ENCODE assay signal across 7 mouse cellular contexts in genomic region chr5:114804958-114805357, GRCm38 (mm10). TPM values are rescaled to one million over a fixed set of nuclear protein-coding genes. Genes with fewer than 3 reads are reported as not detected.
DNase-seq lines count a peak whose midpoint lies in the region.

No protein-coding gene starts in this region.

- DNase-seq in layer of hippocampus, adult 11-12 months (ENCODE audit: low spot score) = peak; percentile 80
- no peak for DNase-seq in layer of hippocampus, adult 9-10 months (ENCODE audit: low spot score)
- peak; percentile 76 for DNase-seq in adrenal gland, postnatal 14 days
- peak; percentile 64 to 69 for DNase-seq in cerebellum, postnatal 14 days
- peak; percentile 59 to 69 for DNase-seq in layer of hippocampus, postnatal 10 days (ENCODE audit: low spot score in 2 of 2)
- peak; percentile 56 for DNase-seq in retina, embryonic 14.5 days (ENCODE audit: low spot score)
- DNase-seq in urinary bladder, postnatal 10 days (ENCODE audit: low spot score) = no peak

RNA-seq across cellular contexts. Expression of gene 1500011B03Rik, which starts 18.3 kb away (rescaled TPM):
- total RNA-seq in adrenal gland, postnatal 14 days (2021) = 36.8 and 43.6 TPM in 2 replicates
- 100 to 1,000 TPM; 154 to 155 TPM for total RNA-seq in layer of hippocampus, postnatal 10 days (2021)

RNA-seq across cellular contexts. Expression of gene Git2, which starts 29.6 kb away (rescaled TPM):
- total RNA-seq in adrenal gland, postnatal 14 days (2021) = 42.7 and 49.4 TPM in 2 replicates
- 10 to 100 TPM; 42.4 to 44.8 TPM for total RNA-seq in layer of hippocampus, postnatal 10 days (2021)

RNA-seq across cellular contexts. Expression of gene Ankrd13a, which starts 30.5 kb away (rescaled TPM):
- total RNA-seq in adrenal gland, postnatal 14 days (2021) = 89.4 and 95.0 TPM in 2 replicates
- total RNA-seq in layer of hippocampus, postnatal 10 days (2021) = 10 to 100 TPM; 40.2 to 45.1 TPM

RNA-seq across cellular contexts. Expression of gene 4930519G04Rik, which starts 48.5 kb away (rescaled TPM):
- total RNA-seq in adrenal gland, postnatal 14 days (2021) = not detected in 2 replicates
- total RNA-seq in layer of hippocampus, postnatal 10 days (2021) = not detected

RNA-seq across cellular contexts. Expression of gene Gm9936, which starts 53.5 kb away (rescaled TPM):
- not detected in 2 replicates for total RNA-seq in adrenal gland, postnatal 14 days (2021)
- total RNA-seq in layer of hippocampus, postnatal 10 days (2021) = 1 to 10 TPM; 1.2 to 1.6 TPM

Comparison
In these comparisons a context has a peak if more than half of its experiments do, and no peak if none do; other contexts are left out.
1. DNase-seq: peak in layer of hippocampus, adult 11-12 months (single experiment), adrenal gland, postnatal 14 days (single experiment), cerebellum, postnatal 14 days (2 of 2), layer of hippocampus, postnatal 10 days (2 of 2) and retina, embryonic 14.5 days (single experiment); none in layer of hippocampus, adult 9-10 months (single experiment) and urinary bladder, postnatal 10 days (single experiment).